Mouse (Mus musculus) liver, embryonic 12.5 days (tissue): Measurements from ENCODE around the gene Tmem121b. TPM values are rescaled to one million over a fixed set of nuclear protein-coding genes. Genes with fewer than 3 reads are reported as not detected.
A peak's percentile ranks its signal among the peaks of the same experiment; 100 is the strongest.

Experiments used
- ATAC-seq: fragments of 200-750 bp; cut with Nextera tagmentation; 2 replicates; pipeline ENCODE4 v1.8.0; 2017; ENCODE audit warnings: moderate number of reproducible peaks, mild to moderate bottlenecking, moderate library complexity
- H3K27ac ChIP-seq: fragments of 300-500 bp; sonication (generic); 2 replicates; pipeline ENCODE4 v1.5.1; 2016; ENCODE audit warnings: mild to moderate bottlenecking
- H3K27me3 ChIP-seq: fragments of 300-500 bp; sonication (generic); replicated peaks from 2 replicates; pipeline ENCODE4 v1.6.1; 2016; ENCODE audit warnings: mild to moderate bottlenecking, moderate library complexity
- H3K36me3 ChIP-seq: fragments of 300-500 bp; sonication (generic); 2 replicates; pipeline ENCODE4 v1.6.1; 2016; ENCODE audit warnings: mild to moderate bottlenecking, moderate library complexity
- H3K4me1 ChIP-seq: fragments of 300-500 bp; sonication (generic); 2 replicates; pipeline ENCODE4 v1.6.1; 2016
- H3K4me2 ChIP-seq: fragments of 300-500 bp; sonication (generic); 2 replicates; pipeline ENCODE4 v1.6.1; 2016; ENCODE audit warnings: mild to moderate bottlenecking, moderate library complexity
- H3K4me3 ChIP-seq: fragments of 300-500 bp; sonication (generic); 2 replicates; pipeline ENCODE4 v1.5.1; 2016; ENCODE audit warnings: mild to moderate bottlenecking, moderate library complexity
- H3K9ac ChIP-seq: fragments of 300-500 bp; sonication (generic); 2 replicates; pipeline ENCODE4 v1.6.1; 2016; ENCODE audit warnings: mild to moderate bottlenecking, moderate library complexity
- H3K9me3 ChIP-seq: fragments of 300-500 bp; sonication (generic); replicated peaks from 2 replicates; pipeline ENCODE4 v1.6.1; 2016; ENCODE audit warnings: mild to moderate bottlenecking, moderate library complexity
- WGBS: fragments of 180-500 bp; shearing (Covaris S2); methylation state at CpG from one replicate; pipeline ENCODE4 v1.1.7; 2016; ENCODE audit not compliant: insufficient replicate concordance; 5-methylcytosine and 5-hydroxymethylcytosine counted together
- polyA plus RNA-seq: library from polyadenylated mRNA; unstranded; fragments of >200 nt; fragmentation: Nextera tagmentation; extraction: Ambion mirVana; gene quantifications from 2 replicates; pipeline ENCODE4 v1.2.1, GENCODE M21; 2016

Gene Tmem121b
- polyA plus RNA-seq, 1 experiment from 2014 or later, result 0.02 TPM

DNA sequence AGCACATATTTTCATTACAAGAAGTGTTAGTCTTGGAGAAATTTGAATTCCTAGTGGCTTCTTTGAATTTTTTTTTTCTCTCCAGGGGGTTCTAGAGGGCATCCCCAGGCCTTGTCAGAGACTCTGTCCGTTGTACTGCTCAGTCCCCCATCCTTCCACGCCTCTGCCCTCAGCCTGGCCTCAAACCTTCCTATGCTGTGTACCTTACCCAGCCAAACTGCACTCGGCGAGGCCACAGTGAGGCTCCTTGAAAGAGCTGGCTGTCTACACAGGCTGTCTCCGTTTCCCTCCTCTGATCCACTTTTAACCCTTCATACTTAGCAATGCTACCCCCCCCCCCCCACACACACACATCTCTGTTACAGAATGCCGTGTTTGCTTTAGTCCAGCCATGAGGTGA, 31.4 kb downstream of the Tmem121b start:
- H3K36me3 ChIP-seq, result no peaks in the 10 kb centered on the region
- WGBS, result 58% methylated on average over 6 of the region's 6 CpGs
- H3K27me3 ChIP-seq, result peaks cover 15% of the 10 kb centered on the region
- H3K9ac ChIP-seq, result no peak overlapping the region
- H3K9me3 ChIP-seq, result no peaks in the 10 kb centered on the region
- no peak overlapping the region for H3K27ac ChIP-seq
- peaks cover 45% of the 10 kb centered on the region for H3K4me1 ChIP-seq
- H3K4me3 ChIP-seq, result no peak overlapping the region
- ATAC-seq, result no peak
- H3K4me2 ChIP-seq, result no peak overlapping the region

GRCm38 (mm10) chr6:120461217-120461616, 32.4 kb downstream of the Tmem121b start:
- 57% methylated on average over 15 of the region's 15 CpGs for WGBS
- H3K27me3 ChIP-seq, result peaks cover 15% of the 10 kb centered on the region
- no peak overlapping the region for H3K4me3 ChIP-seq
- H3K36me3 ChIP-seq, result no peaks in the 10 kb centered on the region
- no peak for ATAC-seq
- no peak overlapping the region for H3K27ac ChIP-seq
- no peak overlapping the region for H3K9ac ChIP-seq
- peaks cover 34% of the 10 kb centered on the region for H3K4me1 ChIP-seq
- H3K4me2 ChIP-seq, result no peak overlapping the region
- no peaks in the 10 kb centered on the region for H3K9me3 ChIP-seq

GRCm38 (mm10) chr6:120457751-120458150, 35.9 kb downstream of the Tmem121b start:
- Histone ChIP-seq H3K9ac (no peak overlapping the region), H3K9me3 (no peaks in the 10 kb centered on the region), H3K4me1 (peaks cover 27% of the 10 kb centered on the region), H3K4me3 (no peak overlapping the region), H3K36me3 (no peaks in the 10 kb centered on the region), H3K27ac (no peak overlapping the region), H3K27me3 (peaks cover 15% of the 10 kb centered on the region), H3K4me2 (no peak overlapping the region)
- ATAC-seq, result no peak
- WGBS, result 79% methylated on average over 5 of the region's 5 CpGs

DNA sequence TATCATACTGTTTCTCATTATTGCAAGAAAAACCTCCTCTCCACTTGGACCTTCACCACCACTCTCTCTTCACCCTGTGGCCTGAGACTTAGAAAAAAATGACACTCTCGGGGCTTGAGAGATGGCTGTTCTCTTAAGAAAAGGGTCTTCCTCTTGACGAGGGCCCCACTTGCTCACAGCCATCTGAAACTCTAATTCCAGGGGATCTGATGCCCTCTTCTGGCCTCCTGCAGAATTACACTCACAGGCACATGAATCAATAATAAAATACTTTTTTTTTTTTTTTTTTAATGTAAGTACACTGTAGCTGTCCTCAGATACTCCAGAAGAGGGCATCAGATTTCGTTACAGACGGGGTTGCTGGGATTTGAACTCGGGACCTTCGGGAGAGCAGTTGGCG, 36.5 kb downstream of the Tmem121b start:
- 45% methylated on average over 7 of the region's 7 CpGs for WGBS
- no peak overlapping the region for H3K4me3 ChIP-seq
- H3K27me3 ChIP-seq, result peaks cover 11% of the 10 kb centered on the region
- no peak for ATAC-seq
- no peak overlapping the region for H3K9ac ChIP-seq
- no peak overlapping the region for H3K27ac ChIP-seq
- H3K4me1 ChIP-seq, result peaks cover 28% of the 10 kb centered on the region
- no peak overlapping the region for H3K4me2 ChIP-seq
- no peaks in the 10 kb centered on the region for H3K9me3 ChIP-seq
- no peaks in the 10 kb centered on the region for H3K36me3 ChIP-seq

DNA sequence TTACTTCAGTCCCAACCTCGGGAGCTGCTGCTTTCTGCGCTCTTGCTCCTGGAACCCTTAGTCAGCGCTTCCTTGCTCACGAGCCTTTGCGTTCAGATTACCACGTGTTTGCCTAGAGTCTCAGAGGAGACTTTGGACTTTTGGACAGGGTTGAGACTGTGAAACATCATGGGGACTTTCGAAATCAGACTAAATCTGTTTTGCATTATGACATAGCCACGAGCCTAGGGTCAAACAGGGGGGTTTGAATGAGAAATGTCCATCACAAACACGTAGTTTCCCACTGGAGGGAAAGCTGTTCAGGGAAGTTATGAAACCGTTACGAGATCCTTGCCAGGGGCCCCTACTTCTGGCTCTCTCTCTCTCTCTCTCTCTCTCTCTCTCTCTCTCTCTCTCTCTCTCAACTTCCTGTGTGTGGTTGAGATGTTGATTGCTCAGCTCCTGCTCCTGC, 39.0 kb downstream of the Tmem121b start:
- H3K9me3 ChIP-seq, result no peaks in the 10 kb centered on the region
- H3K4me3 ChIP-seq, result 0 out of 2 replicates have a peak overlapping the region, but pooled peaks have one; percentile 26
- no peaks in the 10 kb centered on the region for H3K36me3 ChIP-seq
- peak overlapping the region; percentile 13; the same call in 1 of the 2 replicates for H3K27ac ChIP-seq
- no peaks in the 10 kb centered on the region for H3K27me3 ChIP-seq
- ATAC-seq, result peak; percentile 52
- H3K9ac ChIP-seq, result no peak overlapping the region; the same call in 1 of the 2 replicates
- 17% methylated on average over 11 of the region's 11 CpGs for WGBS
- H3K4me1 ChIP-seq, result peaks cover 36% of the 10 kb centered on the region
- H3K4me2 ChIP-seq, result peak overlapping the region; percentile 51

- Histone ChIP-seq H3K4me3 (no peak overlapping the region), H3K4me2 (no peak overlapping the region), H3K9ac (no peak overlapping the region), H3K9me3 (no peaks in the 10 kb centered on the region), H3K27ac (no peak overlapping the region), H3K4me1 (peaks cover 36% of the 10 kb centered on the region), H3K27me3 (no peaks in the 10 kb centered on the region), H3K36me3 (no peaks in the 10 kb centered on the region)
- ATAC-seq, result no peak
- 68% methylated on average over 3 of the region's 3 CpGs for WGBS
These were observed 40.1 kb downstream of the Tmem121b start for GRCm38 (mm10) chr6:120453556-120453955.

DNA sequence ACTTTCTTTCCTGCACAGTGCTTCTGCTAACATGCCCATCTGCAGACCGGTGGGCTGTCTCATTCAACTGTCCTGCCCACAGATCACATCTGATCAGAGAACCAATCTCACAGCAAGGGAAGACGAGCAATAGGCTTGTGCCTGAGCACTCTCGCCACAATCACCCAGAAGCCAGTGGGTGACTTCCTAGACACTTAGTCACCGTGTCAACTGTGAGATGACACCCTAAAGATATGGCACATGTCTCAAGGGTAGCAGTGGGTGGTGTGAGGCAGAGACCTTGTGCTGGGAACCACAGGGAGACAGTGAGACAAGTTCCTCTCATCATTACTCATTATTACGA, 40.5 kb downstream of the Tmem121b start:
- Histone ChIP-seq H3K4me1 (peaks cover 36% of the 10 kb centered on the region), H3K4me2 (no peak overlapping the region), H3K36me3 (no peaks in the 10 kb centered on the region), H3K27me3 (no peaks in the 10 kb centered on the region), H3K4me3 (no peak overlapping the region), H3K27ac (no peak overlapping the region), H3K9me3 (no peaks in the 10 kb centered on the region), H3K9ac (no peak overlapping the region)
- 33% methylated on average over 5 of the region's 5 CpGs for WGBS
- peak; percentile 52; the same call in 1 of the 2 replicates for ATAC-seq

GRCm38 (mm10) chr6:120452384-120453102, 41.1 kb downstream of the Tmem121b start:
- Histone ChIP-seq H3K4me3 (no peak overlapping the region), H3K9ac (no peak overlapping the region), H3K4me1 (peaks cover 36% of the 10 kb centered on the region), H3K27ac (no peak overlapping the region), H3K4me2 (no peak overlapping the region), H3K36me3 (no peaks in the 10 kb centered on the region), H3K27me3 (no peaks in the 10 kb centered on the region), H3K9me3 (no peaks in the 10 kb centered on the region)
- ATAC-seq, result 0 out of 2 replicates have a peak, but pooled peaks have one; percentile 2
- WGBS, result 37% methylated on average over 11 of the region's 11 CpGs

DNA sequence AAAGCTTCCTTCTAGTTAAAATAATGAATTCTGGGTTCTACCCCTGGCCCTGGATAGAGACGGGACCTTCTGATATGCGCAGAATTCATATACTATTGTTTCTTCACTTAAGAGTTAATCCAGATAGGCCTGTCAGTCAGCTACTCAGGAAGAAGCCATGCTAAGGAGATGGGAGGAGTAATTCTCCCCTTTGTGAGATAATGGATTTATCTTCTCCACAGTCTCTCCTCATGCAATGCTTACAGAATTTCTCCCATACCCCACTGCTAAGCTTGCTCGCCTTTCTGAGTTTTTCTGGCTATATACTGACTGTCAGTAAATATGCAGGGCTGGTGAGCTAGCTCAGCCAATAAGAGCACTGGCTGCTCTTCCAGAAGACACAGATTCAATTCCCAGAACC, 43.4 kb downstream of the Tmem121b start:
- no peak overlapping the region for H3K9ac ChIP-seq
- 66% methylated on average over 3 of the region's 3 CpGs for WGBS
- H3K27me3 ChIP-seq, result no peaks in the 10 kb centered on the region

GRCm38 (mm10) chr6:120443363-120444355, 49.9 kb downstream of the Tmem121b start:
- Histone ChIP-seq H3K27me3 (no peaks in the 10 kb centered on the region), H3K9ac (no peak overlapping the region), H3K9me3 (no peaks in the 10 kb centered on the region), H3K4me1 (no peaks in the 10 kb centered on the region), H3K4me2 (no peak overlapping the region), H3K36me3 (peaks cover 48% of the 10 kb centered on the region), H3K4me3 (no peak overlapping the region), H3K27ac (no peak overlapping the region)
- WGBS, result 84% methylated on average over 14 of the region's 14 CpGs
- ATAC-seq, result no peak

More for the DNA sequence above, 43.4 kb downstream of the Tmem121b start:
- no peak overlapping the region for H3K4me2 ChIP-seq
- H3K27ac ChIP-seq, result no peak overlapping the region
- no peaks in the 10 kb centered on the region for H3K9me3 ChIP-seq
- peaks cover 30% of the 10 kb centered on the region for H3K4me1 ChIP-seq
- no peak for ATAC-seq
- no peak overlapping the region for H3K4me3 ChIP-seq
- no peaks in the 10 kb centered on the region for H3K36me3 ChIP-seq

DNA sequence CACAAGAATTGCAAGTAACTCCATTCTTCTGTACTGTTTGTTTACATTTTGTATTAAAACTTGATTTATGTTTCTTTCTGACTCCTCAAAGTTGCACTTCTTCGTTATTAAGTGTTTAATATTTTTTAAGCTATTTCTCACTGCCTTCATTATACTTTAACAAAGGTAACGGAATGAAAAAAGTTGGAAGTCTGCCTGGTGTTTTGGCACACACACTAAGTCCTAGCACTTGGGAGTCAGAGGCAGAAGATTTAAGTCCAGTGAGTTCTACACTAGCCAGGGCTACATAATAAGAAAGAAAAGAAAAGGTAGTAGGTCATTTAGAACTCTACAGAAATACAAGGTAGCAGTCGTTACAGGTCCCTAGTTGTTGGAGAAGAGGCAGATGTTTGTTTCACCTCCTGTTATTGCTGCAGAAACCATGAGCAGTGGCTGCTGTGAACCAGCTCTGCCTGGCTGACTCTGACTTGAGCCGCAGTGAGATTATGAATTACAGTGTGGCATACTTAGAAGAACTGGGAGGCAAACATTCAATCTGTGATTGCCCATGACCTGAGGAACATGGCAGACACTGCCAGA, 51.3 kb downstream of the Tmem121b start:
- H3K27me3 ChIP-seq, result no peaks in the 10 kb centered on the region
- no peak overlapping the region for H3K27ac ChIP-seq
- ATAC-seq, result no peak
- no peak overlapping the region for H3K9ac ChIP-seq
- no peak overlapping the region for H3K4me2 ChIP-seq
- H3K4me3 ChIP-seq, result no peak overlapping the region
- H3K9me3 ChIP-seq, result no peaks in the 10 kb centered on the region
- WGBS, result 86% methylated on average over 4 of the region's 4 CpGs
- H3K36me3 ChIP-seq, result peaks cover 59% of the 10 kb centered on the region
- H3K4me1 ChIP-seq, result no peaks in the 10 kb centered on the region
